Mouse (Mus musculus) lung, postnatal 0 days (tissue): ENCODE measurements around the gene Arhgap24.

ENCODE experiments used
- CTCF ChIP-seq: IDR thresholded peaks from 2 replicates; pipeline ENCODE4 v1.5.1; 2016; ENCODE audit warnings: antibody characterized with exemption, mild to moderate bottlenecking
- EP300 ChIP-seq: IDR thresholded peaks from 2 replicates; pipeline ENCODE4 v1.6.1; 2016; ENCODE audit warnings: antibody characterized with exemption, mild to moderate bottlenecking, control low read depth

- 0 out of 2 replicates have a peak, but pooled peaks have one; percentile 13 for TF ChIP-seq CTCF
- TF ChIP-seq EP300, result no peak
These were observed 363.8 kb downstream of the Arhgap24 start for GRCm38 (mm10) chr5:102844731-102845598.
